Mouse (Mus musculus) 416B (cell line): ENCODE measurements around the gene Fhl3.

Source experiments
- DNase-seq: peaks from one replicate; pipeline ENCODE4 v3.0.0; 2011; ENCODE audit warnings: low read depth

Gene Fhl3

GRCm38 (mm10) chr4:124700248-124700971 lies at the start of gene Fhl3:
TSS of gene Fhl3 (plus strand) at chr4:124700701.
- DNase-seq = peak; percentile 90

GRCm38 (mm10) chr4:124652886-124653285 lies 47.6 kb upstream of the Fhl3 start:
- DNase-seq = no peak

GRCm38 (mm10) chr4:124656518-124656853 lies 44.0 kb upstream of the Fhl3 start, which contains the start of gene Pou3f1:
TSS of gene Pou3f1 (plus strand) at chr4:124656807.
- no peak for DNase-seq

GRCm38 (mm10) chr4:124656854-124657650 lies 43.4 kb upstream of the Fhl3 start:
- no peak for DNase-seq

GRCm38 (mm10) chr4:124657781-124658180 lies 42.7 kb upstream of the Fhl3 start:
- DNase-seq = no peak

GRCm38 (mm10) chr4:124658412-124658851 lies 42.1 kb upstream of the Fhl3 start:
- no peak for DNase-seq

GRCm38 (mm10) chr4:124659251-124660217 lies 41.0 kb upstream of the Fhl3 start:
- no peak for DNase-seq

GRCm38 (mm10) chr4:124660603-124661002 lies 39.9 kb upstream of the Fhl3 start:
- no peak for DNase-seq

GRCm38 (mm10) chr4:124663034-124663433 lies 37.5 kb upstream of the Fhl3 start:
- peak; percentile 24 for DNase-seq

- DNase-seq = no peak
Measured at GRCm38 (mm10) chr4:124664185-124664584, 36.3 kb upstream of the Fhl3 start.

- no peak for DNase-seq
Measured at GRCm38 (mm10) chr4:124664604-124665003, 35.9 kb upstream of the Fhl3 start.

- DNase-seq = no peak
Measured at GRCm38 (mm10) chr4:124667476-124668033, 32.9 kb upstream of the Fhl3 start.

GRCm38 (mm10) chr4:124668078-124668477 lies 32.4 kb upstream of the Fhl3 start:
- no peak for DNase-seq

GRCm38 (mm10) chr4:124670232-124670631 lies 30.3 kb upstream of the Fhl3 start:
- no peak for DNase-seq

- no peak for DNase-seq
Measured at GRCm38 (mm10) chr4:124671583-124671982, 28.9 kb upstream of the Fhl3 start.

- DNase-seq = no peak
Measured at GRCm38 (mm10) chr4:124672347-124673320, 27.9 kb upstream of the Fhl3 start.

- DNase-seq = no peak
Measured at GRCm38 (mm10) chr4:124674334-124675032, 26.0 kb upstream of the Fhl3 start.

- DNase-seq = peak; percentile 69
Measured at GRCm38 (mm10) chr4:124675037-124675436, 25.5 kb upstream of the Fhl3 start.

GRCm38 (mm10) chr4:124675958-124676357 lies 24.5 kb upstream of the Fhl3 start:
- no peak for DNase-seq

- DNase-seq = peak; percentile 66
Measured at GRCm38 (mm10) chr4:124682270-124682669, 18.2 kb upstream of the Fhl3 start.
